Mouse (Mus musculus) hematopoietic multipotent progenitor cell, adult 10-12 weeks (in vitro differentiated cells): ENCODE data around the gene Rad23b. TPM values are rescaled to one million over a fixed set of nuclear protein-coding genes. Genes with fewer than 3 reads are reported as not detected.

Experiments
- polyA plus RNA-seq: library from polyadenylated mRNA; stranded (reverse); fragments of >175 nt; gene quantifications from 2 replicates; pipeline ENCODE4 v1.2.3, GENCODE M21; 2012; ENCODE audit warnings: low replicate concordance

Rad23b gene
- polyA plus RNA-seq = 193 and 246 TPM in 2 replicates

GRCm38 (mm10) chr4:55349452-55350218, at the start of gene Rad23b:
Rad23b (plus strand) TSS chr4:55350043.

Other genes starting within 250 kb of the Rad23b start
- gene Klf4, start 182.4 kb downstream of the Rad23b start, polyA plus RNA-seq = 47.7 and 148 TPM in 2 replicates